Mouse (Mus musculus): ENCODE data around the gene Mcidas.
"Not testable (repeated sequence)": the region's sequence is repeated elsewhere in the genome, so short reads cannot be mapped to it uniquely, and the experiment has no call there.

Gene Mcidas

DNA sequence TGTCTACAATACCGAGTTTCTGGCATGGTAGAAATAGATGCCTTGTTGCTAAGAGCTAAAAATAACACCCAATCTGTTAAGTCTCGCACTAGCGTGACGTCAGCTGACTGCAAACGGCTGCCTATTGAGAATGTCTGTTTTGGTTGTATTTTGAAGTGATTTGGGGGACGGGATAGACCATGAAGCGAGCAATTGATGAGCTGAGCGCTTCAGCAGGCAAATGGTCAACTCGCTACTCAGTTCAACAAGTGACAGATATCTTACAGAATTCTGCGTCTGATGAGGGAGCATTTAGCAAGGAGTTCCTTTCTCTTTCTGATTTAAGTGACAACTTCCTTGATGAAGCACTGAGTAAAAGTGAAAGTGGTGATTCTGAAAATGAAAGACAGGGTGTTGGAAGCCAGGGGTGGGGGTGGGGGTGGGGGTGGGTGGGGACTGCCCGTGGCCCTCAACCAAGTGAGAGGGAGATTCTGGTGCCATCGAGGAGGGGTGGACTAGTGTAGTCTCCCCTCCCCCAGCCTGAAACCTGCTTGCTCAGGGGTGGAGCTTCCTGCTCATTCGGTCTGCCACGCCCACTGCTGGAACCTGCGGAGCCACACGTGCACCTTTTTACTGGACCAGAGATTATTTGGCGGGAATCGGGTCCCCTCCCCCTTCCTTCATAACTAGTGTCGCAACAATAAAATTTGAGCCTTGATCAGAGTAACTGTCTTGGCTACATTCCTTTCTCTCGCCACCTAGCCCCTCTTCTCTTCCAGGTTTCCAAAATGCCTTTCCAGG is 19.7 kb downstream of the Mcidas start:
- not testable (repeated sequence) for DNase-seq (ENCODE audit: low read depth, low spot score)

DNA sequence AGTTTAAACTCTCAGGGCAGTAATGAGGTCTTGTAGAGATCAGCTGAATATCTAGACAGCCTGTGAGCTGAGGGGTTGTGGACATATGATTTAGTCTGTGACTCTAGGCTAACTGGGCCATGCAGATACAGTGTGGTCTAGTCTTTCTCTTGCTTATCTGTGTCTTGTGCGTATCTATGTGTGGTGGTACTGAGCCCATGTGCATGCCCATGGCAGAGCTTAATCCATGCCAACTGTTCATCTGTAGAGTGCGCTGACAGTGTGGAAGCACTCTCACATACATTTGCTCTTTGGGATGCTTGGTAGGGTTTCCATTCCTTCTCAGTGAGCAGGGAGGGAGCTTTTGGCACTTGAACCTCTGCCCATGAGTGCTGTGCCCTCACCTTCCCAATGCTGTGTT is 27.9 kb downstream of the Mcidas start:
- no peak for DNase-seq (ENCODE audit: low read depth, low spot score)

DNA sequence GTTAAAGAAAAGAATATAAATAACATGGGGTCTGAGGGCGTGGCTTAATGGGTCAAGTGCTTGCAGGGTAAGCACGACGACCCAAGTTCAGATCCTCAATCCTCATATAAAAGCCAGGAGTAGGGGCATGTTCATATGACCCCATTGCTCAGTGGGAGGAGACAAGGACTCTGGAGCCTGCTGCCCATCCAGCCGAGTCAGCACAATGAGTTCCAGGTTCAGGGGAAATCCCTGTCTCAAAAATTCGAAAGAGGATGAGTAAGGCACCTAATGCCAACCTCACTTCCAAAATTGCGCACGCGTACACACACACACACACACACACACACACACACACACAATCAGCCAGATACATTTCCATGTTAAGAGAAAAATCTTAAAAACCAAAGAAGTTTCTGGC is 28.8 kb downstream of the Mcidas start:
- DNase-seq (ENCODE audit: low read depth, low spot score), result no peak

DNA sequence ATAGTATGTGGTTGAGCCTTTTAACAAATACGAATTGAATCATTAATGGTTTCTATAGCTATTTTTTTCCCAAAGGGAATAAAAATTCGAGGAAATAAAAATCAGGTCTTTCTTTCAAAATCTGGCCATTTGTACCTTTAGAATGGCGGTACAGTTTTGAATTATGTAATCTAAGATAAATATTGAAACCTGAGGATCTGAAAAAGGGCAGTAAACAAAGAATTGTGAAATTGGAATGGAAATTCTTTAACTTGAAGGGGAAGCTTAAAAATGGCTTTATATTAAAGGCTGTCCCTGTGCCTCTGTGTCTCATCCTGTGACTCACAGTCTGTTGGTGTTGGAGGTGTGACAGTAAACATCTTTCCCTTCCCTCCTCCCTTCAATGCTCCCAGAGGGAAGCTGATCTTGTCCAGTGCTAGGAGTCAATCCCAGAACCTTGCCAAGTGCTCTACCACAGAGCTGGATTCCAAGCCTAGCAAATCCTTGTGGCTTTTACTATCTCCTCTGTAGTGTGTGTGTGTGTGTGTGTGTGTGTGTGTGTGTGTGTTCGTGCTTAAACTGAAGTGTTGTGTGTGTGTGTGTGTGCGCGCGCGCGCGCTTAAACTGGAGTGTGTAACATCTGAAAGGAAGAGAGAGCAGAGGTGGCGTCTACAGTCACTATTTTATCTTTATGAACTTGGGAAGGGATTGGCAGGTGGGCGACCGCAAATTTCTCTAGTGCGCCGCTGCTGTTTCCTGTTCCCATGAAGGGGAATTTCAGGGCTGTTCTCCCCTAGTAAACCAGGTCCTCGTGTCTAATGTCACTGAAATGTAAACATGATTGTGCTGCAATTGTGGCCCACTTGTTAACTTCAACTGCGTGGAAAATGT is 29.9 kb downstream of the Mcidas start:
- DNase-seq (ENCODE audit: low read depth, low spot score), result no peak

DNA sequence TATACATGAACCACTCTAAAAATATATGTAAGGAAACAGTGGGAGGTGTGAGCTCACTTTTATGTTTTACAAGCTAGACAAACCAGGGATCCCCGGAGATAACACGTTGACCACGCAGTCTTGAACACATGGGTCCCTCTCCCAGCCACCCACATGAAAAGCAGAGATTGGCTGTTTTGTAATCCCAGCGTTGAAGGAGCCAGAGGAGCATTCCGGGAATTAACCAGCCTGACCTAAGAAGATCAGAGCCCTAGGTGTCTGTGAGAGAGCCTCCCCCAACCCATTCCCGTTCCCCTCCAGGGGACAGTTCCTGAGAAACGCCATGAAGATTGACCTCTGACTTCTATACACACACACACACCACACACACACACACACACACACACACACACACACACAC is 37.7 kb downstream of the Mcidas start:
- DNase-seq (ENCODE audit: low read depth, low spot score), result peak; percentile 14

DNA sequence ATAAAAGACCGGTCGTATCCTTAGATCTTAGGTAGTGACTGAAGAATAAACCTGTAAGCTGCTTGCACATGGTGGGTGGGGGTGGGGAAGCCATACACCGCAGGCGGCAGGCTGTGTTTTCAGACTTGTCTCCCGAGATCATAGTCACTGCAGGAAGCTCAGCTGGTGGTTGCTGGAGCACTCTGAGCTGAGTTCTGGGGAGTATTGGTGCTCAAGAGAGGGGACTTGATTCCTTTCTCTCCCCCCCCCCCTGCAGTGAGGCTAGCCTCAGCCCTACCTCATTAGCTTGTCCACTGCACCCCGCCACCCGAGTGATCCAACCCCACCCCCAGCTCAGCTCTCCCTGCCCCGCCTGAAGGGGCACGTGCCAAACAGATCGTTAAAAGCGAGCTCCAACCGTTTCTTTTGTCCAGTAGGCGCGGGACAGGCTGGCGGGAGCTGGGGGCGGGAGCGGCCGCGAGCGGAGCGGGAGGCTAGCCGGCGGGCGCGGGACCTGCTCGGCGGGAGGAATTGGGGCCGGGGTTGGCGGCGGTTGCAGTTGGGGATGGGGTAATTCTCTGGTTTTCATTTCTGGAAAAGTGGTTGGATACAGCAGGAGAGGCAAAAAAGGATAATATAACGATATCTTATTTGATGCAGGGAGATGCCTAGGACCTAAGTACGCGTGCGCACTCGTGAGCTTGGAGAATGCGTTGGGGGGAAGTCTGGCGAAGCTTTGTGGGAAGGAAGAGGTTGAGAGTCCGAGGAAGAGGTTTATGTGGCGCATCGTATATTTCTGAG is 38.3 kb downstream of the Mcidas start:
- DNase-seq (ENCODE audit: low read depth, low spot score), result peak; percentile 45

DNA sequence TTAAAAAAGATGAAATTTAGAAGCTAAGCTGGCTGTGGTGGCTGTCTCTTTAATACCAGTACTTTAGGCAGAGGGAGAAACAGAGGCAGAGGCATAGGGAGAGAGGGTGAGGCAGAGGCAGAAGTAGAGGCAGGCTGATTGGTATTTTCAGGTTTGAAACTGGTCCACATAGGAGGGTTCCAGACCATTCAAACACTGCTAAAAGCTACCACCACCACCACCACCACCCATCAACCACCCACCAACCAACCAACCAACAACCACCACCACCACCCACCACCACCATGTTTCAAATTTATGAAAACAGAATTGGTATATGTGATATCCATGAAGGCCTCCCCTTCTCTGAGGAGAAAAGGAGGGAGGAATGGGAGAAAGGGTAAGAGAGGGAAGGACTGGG is 39.2 kb downstream of the Mcidas start:
- no peak for DNase-seq (ENCODE audit: low read depth, low spot score)

DNA sequence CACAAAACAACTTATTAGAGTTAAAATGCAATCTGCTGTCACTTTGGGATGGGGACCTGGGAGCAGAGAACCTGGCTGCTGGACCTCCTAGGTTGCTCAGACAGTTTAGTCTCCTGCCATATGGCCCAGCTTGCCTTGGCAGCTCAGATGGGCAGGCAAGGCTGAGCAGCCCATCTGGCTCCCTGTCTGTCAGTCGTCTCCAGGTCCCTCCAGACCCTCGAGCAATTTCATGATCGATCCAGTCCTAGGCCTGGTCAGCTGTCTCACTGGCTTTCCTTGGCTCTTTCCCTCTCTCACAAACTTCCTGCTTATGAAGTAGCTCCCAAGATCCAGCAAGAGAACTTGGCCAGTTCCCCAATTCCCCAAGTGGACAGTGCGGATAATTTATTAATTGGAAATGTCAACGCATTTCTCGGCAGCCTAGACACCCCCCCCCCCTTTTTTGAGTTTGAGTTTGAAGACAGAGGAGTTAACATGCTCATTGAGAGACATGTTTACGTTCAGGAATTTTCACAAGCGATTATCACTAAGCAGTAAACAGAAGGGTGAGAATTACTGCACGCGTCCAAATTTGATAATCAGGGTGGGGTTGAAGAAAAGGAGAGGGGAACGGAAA is 40.7 kb downstream of the Mcidas start:
- DNase-seq (ENCODE audit: low read depth, low spot score), result no peak

DNA sequence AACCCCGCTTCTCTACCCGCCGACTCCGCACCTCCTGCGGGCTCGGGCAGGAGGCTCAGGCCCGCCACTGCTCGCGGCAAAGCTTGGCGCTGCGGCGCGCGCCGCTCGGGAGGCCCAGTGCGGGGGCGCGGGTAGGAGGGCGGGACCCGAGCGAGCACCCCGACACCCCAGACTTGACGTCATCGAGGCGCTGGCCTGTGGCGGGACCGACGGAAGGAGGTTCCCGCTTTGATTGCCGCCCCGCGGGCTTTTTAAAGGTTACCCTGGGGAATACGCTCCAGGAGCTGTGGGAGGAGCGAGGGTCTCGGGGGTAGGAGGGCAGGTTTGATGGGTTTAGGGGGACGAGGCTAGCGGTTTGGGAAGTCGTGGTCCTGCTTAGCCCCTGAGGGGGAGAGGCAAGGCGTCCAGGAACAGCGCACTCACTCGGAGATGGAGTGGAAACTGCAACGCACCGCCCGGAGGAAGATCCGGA is 41.3 kb downstream of the Mcidas start, which contains the start of gene Cdc20b:
Gene Cdc20b (plus strand): TSS at position 162 of the 472 bp plus-strand sequence.
- DNase-seq (ENCODE audit: low read depth, low spot score), result peak; percentile 42

DNA sequence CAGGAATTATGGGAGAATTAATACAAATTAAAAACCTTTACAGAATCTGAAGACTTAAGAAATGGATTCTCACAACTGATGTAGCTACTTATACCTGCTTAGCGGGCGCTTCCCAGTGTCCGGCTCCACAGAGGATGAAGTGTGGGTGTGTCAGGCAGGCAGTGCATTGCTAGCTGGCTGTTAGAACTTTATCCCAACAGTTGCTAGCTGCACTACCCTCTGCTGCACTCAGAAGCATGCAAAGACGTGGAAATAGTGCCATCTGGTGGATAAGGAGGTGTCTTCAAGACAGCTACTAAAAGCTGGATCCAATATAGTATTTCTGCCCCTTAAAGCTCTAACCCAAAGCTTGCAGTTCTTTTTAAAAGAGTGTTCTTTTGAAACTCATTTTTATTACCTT is 42.2 kb downstream of the Mcidas start:
- peak; percentile 95 for DNase-seq (ENCODE audit: low read depth, low spot score)

DNA sequence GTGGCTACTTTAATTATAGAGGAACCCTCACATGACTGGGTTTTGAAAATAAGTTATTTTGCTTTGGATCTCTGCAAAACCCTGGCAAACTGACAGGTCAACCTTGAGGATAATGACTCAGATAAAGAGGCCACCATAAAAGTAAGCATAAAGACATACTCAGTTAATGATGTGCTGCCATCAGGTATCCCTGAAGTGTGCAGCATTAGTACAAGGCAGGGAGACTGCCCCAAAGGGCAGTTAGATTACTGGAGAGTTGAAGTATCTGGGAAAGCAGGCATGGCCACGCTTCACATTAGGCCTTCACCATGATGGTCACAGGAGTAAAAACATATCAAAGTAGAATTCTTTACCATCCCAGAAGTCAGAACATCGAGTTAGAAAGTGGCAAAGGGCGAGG is 51.2 kb downstream of the Mcidas start:
- no peak for DNase-seq (ENCODE audit: low read depth, low spot score)

DNA sequence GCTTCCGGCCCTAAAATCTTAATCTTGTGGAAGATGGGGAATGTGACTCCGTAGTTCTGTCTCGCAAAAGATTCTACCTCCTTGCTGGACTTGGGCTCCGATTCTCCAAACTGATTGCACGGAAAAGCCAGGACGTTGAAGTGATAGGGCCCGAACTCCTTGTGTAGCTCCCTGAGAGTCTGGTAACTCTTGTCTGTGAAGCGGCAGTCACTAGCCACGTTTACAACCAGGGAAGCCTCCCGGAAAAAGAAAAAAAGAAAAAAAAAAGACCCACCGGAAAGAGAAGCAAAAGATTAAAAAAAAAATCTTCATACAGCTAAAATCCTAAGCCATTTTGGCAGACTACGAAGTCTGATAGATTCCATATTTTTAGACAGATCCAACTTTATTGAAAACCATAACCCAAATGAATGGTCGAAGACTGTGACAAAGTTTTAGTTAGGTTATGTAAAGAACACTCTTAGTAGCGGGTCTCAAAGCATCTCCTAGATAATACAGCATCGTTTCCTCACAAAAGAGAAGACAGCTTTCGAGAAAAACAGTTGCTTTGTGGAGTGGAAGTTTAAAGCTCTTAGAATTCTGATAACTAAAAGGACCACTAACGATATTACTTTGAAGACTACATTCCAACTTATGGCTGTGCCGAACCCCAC is 51.9 kb downstream of the Mcidas start:
- DNase-seq (ENCODE audit: low read depth, low spot score), result no peak

DNA sequence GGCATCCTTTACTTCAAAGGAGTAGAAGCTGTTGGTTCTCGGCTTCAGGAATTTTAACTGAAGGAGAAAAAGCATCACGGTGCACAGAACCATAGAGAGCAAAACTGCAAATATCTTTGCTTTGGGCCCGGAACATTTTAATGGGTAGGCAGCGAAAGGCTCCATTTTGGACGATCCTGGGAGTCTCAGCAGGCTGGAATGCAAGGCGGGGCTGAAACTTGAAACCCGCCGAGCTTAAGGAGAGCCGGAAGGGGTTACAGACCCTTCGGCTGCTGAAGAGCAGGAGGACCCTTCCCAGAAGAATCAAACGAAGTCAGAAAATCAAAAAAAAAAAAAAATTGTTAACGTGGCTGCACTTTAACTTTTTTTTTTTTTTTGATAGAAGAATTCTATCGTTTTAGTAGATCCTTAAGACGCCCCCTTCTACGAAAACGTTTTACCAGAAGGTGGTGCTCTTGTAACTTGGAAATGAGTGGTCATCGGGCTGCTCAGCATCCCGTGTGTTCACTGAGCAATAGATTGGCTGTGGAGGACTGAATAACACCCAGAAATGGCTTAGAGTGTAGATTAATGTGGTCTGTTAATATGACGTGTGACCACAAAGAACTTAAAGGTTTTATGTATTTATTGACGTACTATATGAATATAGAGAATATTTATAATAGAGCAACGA is 52.7 kb downstream of the Mcidas start, which contains the start of gene Gpx8:
Gene Gpx8 (minus strand): TSS at position 200 of the 673 bp plus-strand sequence.
- DNase-seq (ENCODE audit: low read depth, low spot score), result peak; percentile 75

DNA sequence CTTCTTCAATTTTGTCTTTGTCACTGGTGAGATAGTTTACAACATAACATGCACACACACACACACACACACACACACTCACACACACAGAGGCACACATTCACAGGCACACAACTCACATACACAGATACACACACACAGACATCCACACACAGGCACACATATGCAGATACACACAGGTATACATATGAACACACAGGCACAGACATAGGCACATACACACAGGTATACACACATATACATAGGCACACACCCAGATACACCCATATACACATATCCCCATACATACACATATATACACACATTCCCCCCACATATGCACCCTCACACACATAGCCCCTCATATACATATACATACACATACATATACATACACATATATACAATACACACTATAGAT is 53.4 kb downstream of the Mcidas start:
- DNase-seq (ENCODE audit: low read depth, low spot score), result no peak

DNA sequence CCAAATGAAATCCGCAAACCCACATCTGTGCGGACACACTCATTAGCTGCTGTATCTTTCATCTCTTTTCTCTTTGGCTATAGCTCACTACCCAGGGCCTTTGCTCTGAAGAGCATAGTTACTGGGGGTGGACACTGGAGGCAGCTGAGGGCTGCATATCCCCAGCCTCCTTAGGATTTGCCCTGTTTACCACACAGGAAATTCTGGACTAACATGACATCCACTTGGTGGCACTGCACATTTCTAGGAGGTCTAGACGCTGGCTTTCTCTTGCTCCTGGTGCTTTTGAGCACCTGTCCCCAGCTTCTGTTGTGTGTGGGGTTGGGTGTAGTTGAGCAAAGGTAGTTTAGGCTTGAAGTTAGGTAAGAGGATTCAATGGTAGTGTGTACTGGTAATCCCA is 54.0 kb downstream of the Mcidas start:
- no peak for DNase-seq (ENCODE audit: low read depth, low spot score)
